Mouse (Mus musculus) mouse trophoblast stem cell (cell line): ENCODE data around the gene Vcpkmt.

Source experiments
- in situ Hi-C, 2 experiments: fragments of 300-500 bp; cut with MseI, MboI; formaldehyde crosslinking; loops; 2 replicates in 1 of 2; 3 replicates in 1 of 2; pipeline ENCODE4 v1.15.1; 2025

Vcpkmt gene

DNA sequence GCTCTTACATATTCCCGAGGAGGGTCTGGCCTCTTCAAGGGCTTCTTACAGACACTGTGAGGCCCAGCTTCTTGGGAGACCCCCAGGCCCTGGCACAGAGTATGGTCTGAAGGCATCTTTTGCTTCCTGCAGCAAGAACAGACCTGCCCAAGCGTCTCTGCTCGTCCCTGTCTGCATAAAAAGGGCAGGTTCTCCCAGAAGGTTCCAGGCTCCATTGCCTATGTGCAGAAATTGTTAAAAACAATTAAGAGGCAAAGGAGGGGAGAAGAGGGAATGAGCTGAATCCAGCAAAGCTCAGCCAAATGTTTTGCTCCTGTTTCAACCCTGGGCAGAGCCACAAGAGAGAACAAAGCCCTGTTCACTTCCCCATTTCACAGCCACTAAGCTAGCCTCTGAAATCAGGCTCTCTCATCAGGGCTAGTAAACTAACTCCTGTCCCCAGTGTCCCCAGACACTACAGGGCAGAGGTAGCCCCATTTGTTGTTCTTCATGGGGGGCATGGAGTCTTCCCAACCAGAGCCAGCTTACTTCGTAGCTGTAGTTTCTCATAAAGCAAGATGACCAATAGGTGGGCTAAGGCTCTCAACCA, 44.4 kb downstream of the Vcpkmt start:
- in situ Hi-C loops: no loop called here

DNA sequence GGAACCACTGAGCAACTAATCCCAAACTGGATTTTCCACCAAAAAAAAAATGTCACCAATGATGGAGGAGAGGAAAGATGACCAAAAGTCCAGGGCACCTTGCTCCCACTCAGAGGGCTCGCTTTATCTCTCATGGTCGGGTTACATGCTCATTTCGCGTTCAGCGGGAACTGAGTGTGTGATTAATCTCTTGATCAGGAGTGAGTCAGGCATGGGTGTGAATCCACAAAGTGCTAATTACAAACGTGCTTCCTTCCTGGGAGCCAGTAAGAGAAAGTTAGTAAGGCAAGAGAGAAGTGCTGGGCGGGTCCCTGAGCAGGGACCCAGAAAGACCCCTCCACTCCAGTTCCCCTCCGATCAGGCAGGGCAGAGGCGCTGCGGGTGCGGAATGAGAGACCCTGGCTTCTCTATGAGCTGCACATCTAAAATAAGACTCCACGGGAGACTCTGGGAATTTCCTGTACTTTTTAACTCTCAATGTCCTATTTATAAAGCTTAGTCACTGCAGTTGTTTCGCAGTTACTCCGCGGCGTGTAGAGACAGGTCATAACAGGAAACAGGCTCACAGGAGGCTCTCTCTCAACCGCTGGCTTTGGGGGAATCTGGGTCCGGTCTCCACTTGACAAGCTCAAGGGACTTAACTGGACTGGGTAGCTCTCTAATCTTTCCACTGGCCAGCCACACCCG, 45.0 kb downstream of the Vcpkmt start:
- in situ Hi-C loops: no loop called here

DNA sequence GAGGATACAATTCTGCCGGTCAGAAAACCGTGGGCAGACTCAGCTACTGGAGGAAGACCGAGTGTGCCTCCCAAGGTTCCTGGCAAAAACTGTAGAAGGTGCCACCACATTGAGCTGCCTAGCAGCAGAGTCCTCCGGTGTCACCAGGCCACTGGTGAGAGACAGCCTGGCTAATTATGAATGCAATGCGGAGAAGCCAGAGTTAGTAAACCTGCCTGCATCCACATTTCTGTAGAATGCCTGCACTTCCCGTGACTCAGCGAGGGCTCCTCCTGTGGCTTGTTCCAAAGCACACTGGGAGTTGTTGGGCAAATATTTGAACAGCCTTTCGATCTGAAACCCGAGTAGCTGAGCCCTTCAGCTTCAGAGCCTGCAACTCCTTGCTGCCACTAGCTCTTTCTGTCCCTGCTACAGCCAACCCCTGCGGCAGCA, 45.6 kb downstream of the Vcpkmt start:
- in situ Hi-C loops: no loop called here

DNA sequence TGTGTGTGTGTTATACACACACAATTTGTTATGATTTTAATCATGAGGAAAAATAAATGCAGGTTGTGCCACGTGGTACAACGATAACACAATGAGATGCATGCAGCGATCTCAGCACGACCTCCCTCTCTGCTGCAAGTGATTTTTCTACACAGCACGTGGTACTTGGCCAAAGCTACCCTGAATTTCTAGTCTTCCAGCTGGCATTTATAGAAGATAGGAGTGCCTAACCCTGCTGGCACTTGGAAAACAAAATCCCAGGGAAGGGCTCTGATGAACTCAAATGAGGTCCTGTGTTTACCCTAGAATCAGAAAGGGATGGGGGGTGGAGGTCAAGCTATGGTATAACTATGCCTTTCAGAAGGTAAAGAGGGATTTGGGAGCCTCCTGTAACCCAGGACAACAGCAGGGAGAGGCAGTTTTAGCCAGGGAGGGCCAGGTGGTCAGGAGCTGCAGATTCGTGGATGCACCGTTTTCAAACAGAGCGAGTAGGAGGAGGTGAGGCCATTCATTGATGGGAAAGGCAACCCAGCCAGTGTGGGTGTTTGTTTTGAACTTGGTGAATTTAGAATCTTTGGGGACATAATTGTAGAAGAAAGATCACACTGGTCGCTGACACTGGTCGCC, 46.1 kb downstream of the Vcpkmt start:
- in situ Hi-C loops: no loop called here

DNA sequence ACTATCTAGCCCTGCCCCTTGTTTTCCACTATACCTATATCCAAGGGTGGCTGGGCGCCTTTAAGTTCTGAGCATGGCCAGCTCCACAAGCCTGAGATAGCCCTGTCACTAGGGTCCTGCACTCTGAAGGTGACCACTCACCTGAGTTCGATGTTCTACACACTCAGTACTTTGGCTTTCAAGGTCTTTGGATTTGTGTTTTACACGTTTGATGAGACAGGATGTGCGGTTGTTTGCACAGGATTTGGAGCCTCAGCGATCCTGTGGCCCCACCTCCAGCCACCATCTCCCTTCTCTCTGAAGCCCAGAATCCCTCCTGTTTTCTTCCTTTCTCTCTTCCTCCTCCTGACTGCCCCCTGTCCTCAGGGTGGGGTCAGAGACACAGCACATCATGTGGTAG, 49.6 kb downstream of the Vcpkmt start:
- in situ Hi-C loops: no loop called here

DNA sequence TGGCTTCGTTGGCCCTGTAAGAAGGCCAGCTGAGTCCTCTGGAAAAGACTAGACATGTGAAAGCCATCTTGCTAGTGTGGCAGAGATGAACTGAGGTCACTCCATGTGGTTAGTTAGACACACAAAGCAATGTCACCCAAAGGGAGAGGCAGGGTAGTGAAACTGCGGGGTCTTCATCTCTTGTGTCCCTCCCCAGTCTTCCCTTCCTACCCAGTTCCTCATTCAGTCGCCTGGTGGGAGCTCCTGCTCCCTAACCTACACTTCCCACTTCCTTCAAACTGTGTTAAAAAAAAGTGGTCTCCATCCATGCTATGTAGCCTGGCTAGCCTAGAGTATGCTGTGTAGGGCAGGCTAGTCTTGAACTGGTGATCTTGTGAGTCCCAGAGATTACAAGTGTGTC, 50.3 kb downstream of the Vcpkmt start:
- in situ Hi-C loops: no loop called here

DNA sequence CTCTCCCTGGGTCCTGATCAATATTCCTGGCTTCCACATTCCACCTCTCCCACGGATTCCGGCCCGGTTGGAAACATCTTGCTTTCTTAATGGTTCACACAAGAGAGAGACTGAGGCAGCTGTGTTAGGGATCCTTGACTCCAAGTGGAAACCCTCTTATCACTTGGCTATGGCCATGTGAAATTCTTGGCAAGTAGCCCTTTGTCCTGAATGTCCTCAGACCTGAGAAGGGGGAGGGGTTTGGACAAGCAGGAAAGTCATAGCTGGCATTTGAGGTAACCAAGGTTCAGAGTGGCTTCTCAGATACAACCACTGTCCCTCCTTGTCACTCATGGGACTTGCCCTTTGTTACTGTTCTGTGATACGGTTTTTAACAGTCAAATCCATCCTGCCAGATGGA, 50.7 kb downstream of the Vcpkmt start:
- in situ Hi-C loops: no loop called here

DNA sequence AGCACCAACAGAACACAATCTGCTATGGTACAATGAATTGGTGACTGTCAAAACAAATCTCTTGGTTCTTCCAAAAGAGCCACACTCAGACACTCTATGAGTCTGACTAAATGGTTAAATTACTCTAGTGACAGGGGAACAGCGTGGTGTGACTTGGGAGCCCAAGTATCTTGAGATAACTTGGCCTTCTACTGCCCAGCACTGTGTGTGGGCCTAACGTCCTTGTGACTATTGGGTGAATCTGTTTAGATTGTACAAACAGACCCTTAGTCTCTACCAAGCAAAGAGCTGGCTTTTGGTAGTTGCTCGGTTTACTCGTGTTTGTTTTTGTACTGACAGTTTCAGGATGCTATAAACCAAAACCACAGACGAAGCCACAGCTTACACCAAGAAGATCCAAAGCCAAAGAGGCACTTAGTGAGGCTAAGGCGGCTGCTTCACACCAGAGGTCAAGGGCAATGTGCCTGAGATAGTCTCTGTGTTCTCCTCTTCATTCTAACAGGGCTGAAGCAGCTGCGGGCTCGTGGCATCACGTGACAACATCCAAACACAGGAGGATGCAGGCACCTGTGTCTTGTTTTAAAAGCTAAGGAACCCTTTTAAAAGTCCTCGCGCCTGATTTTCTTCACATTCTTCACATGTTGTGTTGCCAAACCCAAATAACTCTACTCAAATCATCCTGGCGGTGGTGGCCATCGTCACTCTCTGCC, 53.0 kb downstream of the Vcpkmt start:
- in situ Hi-C loops: no loop called here

DNA sequence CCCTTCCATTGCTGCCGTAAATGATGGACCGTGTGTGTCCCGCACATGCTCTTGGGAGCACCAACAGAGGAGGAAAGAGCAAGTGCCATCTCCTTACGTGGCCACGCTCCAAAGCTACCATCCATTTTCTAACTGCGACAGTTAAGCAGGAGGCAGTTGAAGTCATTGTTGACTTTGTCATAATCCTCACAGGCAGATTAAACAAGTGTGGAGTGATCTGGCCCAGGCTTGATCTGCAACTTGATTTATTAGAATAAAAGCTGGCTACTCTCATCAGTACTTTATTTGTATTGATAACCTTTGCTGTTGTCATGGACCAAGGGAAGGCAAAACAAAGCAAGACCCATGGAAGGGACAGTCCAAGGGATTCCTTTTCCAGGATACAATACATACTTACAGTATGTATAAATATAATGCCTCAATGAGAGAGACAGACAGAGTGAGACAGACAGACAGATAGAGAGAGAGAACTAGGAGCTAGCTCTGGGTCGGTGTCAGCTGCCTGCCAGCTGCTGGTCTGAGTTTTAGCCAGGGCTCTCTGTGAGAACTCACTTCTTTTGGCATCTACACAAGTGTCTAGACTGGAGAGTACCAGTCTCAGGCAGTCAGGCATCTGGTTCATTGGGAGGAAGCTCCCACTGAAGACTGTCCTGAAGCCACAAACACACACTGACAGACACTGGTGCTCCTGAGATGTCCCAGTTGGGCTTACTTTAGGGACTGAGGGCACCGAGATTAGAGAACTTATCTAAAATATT, 54.4 kb downstream of the Vcpkmt start:
- in situ Hi-C loops: no loop called here
